Mouse (Mus musculus) heart, embryonic 14.5 days (tissue): ENCODE data around the gene Hist1h1c. TPM values are rescaled to one million over a fixed set of nuclear protein-coding genes. Genes with fewer than 3 reads are reported as not detected.
"Not testable (repeated sequence)": the region's sequence is repeated elsewhere in the genome, so short reads cannot be mapped to it uniquely, and the experiment has no call there.

Source experiments
- ATAC-seq: fragments of 200-750 bp; cut with Nextera tagmentation; 2 replicates; pipeline ENCODE4 v1.8.0; 2017; ENCODE audit warnings: low read depth, moderate TSS enrichment; ENCODE audit not compliant: insufficient number of reproducible peaks, insufficient read depth, low FRiP score
- H3K27ac ChIP-seq, 2 experiments: fragments of 200-500 bp in 1 of 2; fragments of 300-500 bp in 1 of 2; sonication (generic) in 1 of 2; replicated peaks in 1 of 2; 2 replicates each; pipeline ENCODE4 v1.5.1; 2012 to 2014; ENCODE audit warnings: low read depth in 2 of 2, low read length in 2 of 2, control low read depth in 1 of 2, mild to moderate bottlenecking in 1 of 2, mixed read lengths in 1 of 2; ENCODE audit not compliant: control insufficient read depth in 1 of 2, insufficient read depth in 1 of 2
- H3K27me3 ChIP-seq: fragments of 300-500 bp; sonication (generic); 2 replicates; pipeline ENCODE4 v1.6.1; 2014; ENCODE audit warnings: mild to moderate bottlenecking, low read length, control low read depth; ENCODE audit not compliant: control insufficient read depth, insufficient read depth
- H3K36me3 ChIP-seq: fragments of 300-500 bp; sonication (generic); 2 replicates; pipeline ENCODE4 v1.6.1; 2014; ENCODE audit warnings: mild to moderate bottlenecking, control low read depth, low read length, mixed read lengths; ENCODE audit not compliant: control insufficient read depth, insufficient read depth
- H3K4me1 ChIP-seq, 2 experiments: fragments of 200-500 bp in 1 of 2; fragments of 300-500 bp in 1 of 2; sonication (generic) in 1 of 2; 2 replicates each; pipeline ENCODE4 v1.6.1; 2012 to 2014; ENCODE audit warnings: low read length in 2 of 2, control low read depth in 1 of 2, mixed read lengths in 1 of 2; ENCODE audit not compliant: control insufficient read depth in 2 of 2, insufficient read depth in 2 of 2
- H3K4me2 ChIP-seq: fragments of 300-500 bp; sonication (generic); 2 replicates; pipeline ENCODE4 v1.6.1; 2014; ENCODE audit warnings: mild to moderate bottlenecking, low read length
- H3K4me3 ChIP-seq, 2 experiments: fragments of 200-500 bp in 1 of 2; fragments of 300-500 bp in 1 of 2; sonication (generic) in 1 of 2; 2 replicates each; pipeline ENCODE4 v1.5.1; 2012 to 2014; ENCODE audit warnings: low read length in 2 of 2, mild to moderate bottlenecking in 2 of 2, control low read depth in 1 of 2, low read depth in 1 of 2, moderate library complexity in 1 of 2; ENCODE audit not compliant: control insufficient read depth in 1 of 2, insufficient read depth in 1 of 2
- H3K9ac ChIP-seq: fragments of 300-500 bp; sonication (generic); 2 replicates; pipeline ENCODE4 v1.6.1; 2014; ENCODE audit warnings: mild to moderate bottlenecking, low read length
- H3K9me3 ChIP-seq: fragments of 300-500 bp; sonication (generic); 2 replicates; pipeline ENCODE4 v1.6.1; 2016; ENCODE audit warnings: low read length, control low read depth; ENCODE audit not compliant: control insufficient read depth
- WGBS: fragments of 180-500 bp; shearing (Covaris S2); extraction: QIAGEN DNeasy Blood & Tissue Kit; methylation state at CpG from one replicate; pipeline ENCODE4 v1.1.7; 2014; 5-methylcytosine and 5-hydroxymethylcytosine counted together
- polyA plus RNA-seq: library from polyadenylated mRNA; unstranded; fragments of >200 nt; fragmentation: Nextera tagmentation; extraction: Ambion mirVana; gene quantifications from 2 replicates; pipeline ENCODE4 v1.2.1, GENCODE M21; 2014

Gene Hist1h1c
- polyA plus RNA-seq, 1 experiment from 2014 or later = 43.9 TPM

- WGBS = 3% methylated on average over 34 of the region's 34 CpGs
- Histone ChIP-seq H3K4me1 (peaks cover 10 to 27% of the 10 kb centered on the region in 2 experiments), H3K4me3 (peak within 1 kb of the TSS; percentile 50 to 69), H3K27ac (peak within 1 kb of the TSS; percentile 89 to 95), H3K36me3 (no peaks in the 10 kb centered on the region), H3K27me3 (no peaks in the 10 kb centered on the region), H3K4me2 (peak within 1 kb of the TSS; percentile 90), H3K9ac (peak within 1 kb of the TSS; percentile 77), H3K9me3 (no peaks in the 10 kb centered on the region)
- peak; percentile 57 for ATAC-seq
These were observed 25.1 kb downstream of the Hist1h1c start, which contains the start of gene Hist1h1a for GRCm38 (mm10) chr13:23763586-23764323. Hist1h1a (plus strand) TSS chr13:23763666.

GRCm38 (mm10) chr13:23764324-23765171, 25.9 kb downstream of the Hist1h1c start:
- Histone ChIP-seq H3K4me2 (peak overlapping the region; percentile 90), H3K4me1 (peaks cover 11 to 29% of the 10 kb centered on the region in 2 experiments), H3K27ac (peak overlapping the region; percentile 89 to 95), H3K27me3 (no peaks in the 10 kb centered on the region), H3K9ac (peak overlapping the region; percentile 77), H3K4me3 (peak overlapping the region; percentile 50 to 69), H3K9me3 (no peaks in the 10 kb centered on the region), H3K36me3 (no peaks in the 10 kb centered on the region)
- WGBS = 44% methylated on average over 12 of the region's 12 CpGs
- ATAC-seq = no peak

- H3K4me2 ChIP-seq = no peak overlapping the region
- no peaks in the 10 kb centered on the region for H3K36me3 ChIP-seq
- no peak for ATAC-seq
- WGBS = 71% methylated on average over 1 of the region's 1 CpGs
- no peak overlapping the region for H3K27ac ChIP-seq
- no peaks in the 10 kb centered on the region for H3K9me3 ChIP-seq
- no peak overlapping the region for H3K4me3 ChIP-seq
- peaks cover 11 to 27% of the 10 kb centered on the region in 2 experiments for H3K4me1 ChIP-seq
- no peaks in the 10 kb centered on the region for H3K27me3 ChIP-seq
- no peak overlapping the region for H3K9ac ChIP-seq
These were observed 26.5 kb downstream of the Hist1h1c start for GRCm38 (mm10) chr13:23765172-23765513.

- H3K4me1 ChIP-seq = peaks cover 11 to 20% of the 10 kb centered on the region in 2 experiments
- no peaks in the 10 kb centered on the region for H3K27me3 ChIP-seq
- no peak overlapping the region for H3K9ac ChIP-seq
- H3K27ac ChIP-seq = no peak overlapping the region
- no peaks in the 10 kb centered on the region for H3K9me3 ChIP-seq
- no peak overlapping the region for H3K4me2 ChIP-seq
- H3K4me3 ChIP-seq = no peak overlapping the region
- no peak for ATAC-seq
- H3K36me3 ChIP-seq = no peaks in the 10 kb centered on the region
These were observed 28.2 kb downstream of the Hist1h1c start for GRCm38 (mm10) chr13:23766772-23767171.

GRCm38 (mm10) chr13:23768834-23769397, 30.3 kb downstream of the Hist1h1c start:
- H3K9me3 ChIP-seq = no peaks in the 10 kb centered on the region
- no peaks in the 10 kb centered on the region for H3K27me3 ChIP-seq
- no peaks in the 10 kb centered on the region for H3K36me3 ChIP-seq
- no peak overlapping the region for H3K4me3 ChIP-seq
- peaks cover 14 to 16% of the 10 kb centered on the region in 2 experiments for H3K4me1 ChIP-seq
- ATAC-seq = no peak
- 43% methylated on average over 5 of the region's 5 CpGs for WGBS
- no peak overlapping the region for H3K4me2 ChIP-seq
- no peak overlapping the region for H3K9ac ChIP-seq
- H3K27ac ChIP-seq = no peak overlapping the region

GRCm38 (mm10) chr13:23769613-23770012, 31.0 kb downstream of the Hist1h1c start, which contains the start of gene Trim38:
Trim38 (plus strand) TSS chr13:23769913.
- not testable (repeated sequence) for H3K27ac ChIP-seq, H3K27me3 ChIP-seq, H3K4me3 ChIP-seq, ATAC-seq, H3K4me2 ChIP-seq, H3K36me3 ChIP-seq, H3K9me3 ChIP-seq, H3K9ac ChIP-seq
- H3K4me1 ChIP-seq = peaks cover 7 to 10% of the 10 kb centered on the region in 2 experiments; a peak in 3 of 4 replicates
- whole genome bisulfite sequencing = 91% methylated on average over 2 of the region's 2 CpGs

GRCm38 (mm10) chr13:23772561-23773313, 34.1 kb downstream of the Hist1h1c start:
- H3K36me3 ChIP-seq = no peaks in the 10 kb centered on the region
- H3K27ac ChIP-seq = no peak overlapping the region
- peak overlapping the region; percentile 57 for H3K4me2 ChIP-seq
- H3K9me3 ChIP-seq = no peaks in the 10 kb centered on the region
- 16% methylated on average over 21 of the region's 21 CpGs for WGBS
- peak; percentile 80; the same call in 1 of the 2 replicates for ATAC-seq
- H3K4me3 ChIP-seq = 0 out of 4 replicates have a peak overlapping the region, but pooled peaks of 1 of the 2 experiments have one; percentile 7
- peaks cover 6 to 10% of the 10 kb centered on the region in 2 experiments; a peak in 3 of 4 replicates for H3K4me1 ChIP-seq
- no peaks in the 10 kb centered on the region for H3K27me3 ChIP-seq
- no peak overlapping the region for H3K9ac ChIP-seq
